Mouse (Mus musculus) bone marrow macrophage, adult 2 months (primary cell): ENCODE measurements around the gene Zfp988.
"Not testable (repeated sequence)": the region's sequence is repeated elsewhere in the genome, so short reads cannot be mapped to it uniquely, and the experiment has no call there.

ENCODE experiments used
- CTCF ChIP-seq: IDR thresholded peaks from 2 replicates; pipeline ENCODE4 v1.5.1; 2012; ENCODE audit warnings: low read depth, mild to moderate bottlenecking, low read length, moderate library complexity
- POLR2A ChIP-seq: IDR thresholded peaks from 2 replicates; pipeline ENCODE4 v1.6.1; 2012; ENCODE audit warnings: mild to moderate bottlenecking, low read depth, low read length, borderline replicate concordance

DNA sequence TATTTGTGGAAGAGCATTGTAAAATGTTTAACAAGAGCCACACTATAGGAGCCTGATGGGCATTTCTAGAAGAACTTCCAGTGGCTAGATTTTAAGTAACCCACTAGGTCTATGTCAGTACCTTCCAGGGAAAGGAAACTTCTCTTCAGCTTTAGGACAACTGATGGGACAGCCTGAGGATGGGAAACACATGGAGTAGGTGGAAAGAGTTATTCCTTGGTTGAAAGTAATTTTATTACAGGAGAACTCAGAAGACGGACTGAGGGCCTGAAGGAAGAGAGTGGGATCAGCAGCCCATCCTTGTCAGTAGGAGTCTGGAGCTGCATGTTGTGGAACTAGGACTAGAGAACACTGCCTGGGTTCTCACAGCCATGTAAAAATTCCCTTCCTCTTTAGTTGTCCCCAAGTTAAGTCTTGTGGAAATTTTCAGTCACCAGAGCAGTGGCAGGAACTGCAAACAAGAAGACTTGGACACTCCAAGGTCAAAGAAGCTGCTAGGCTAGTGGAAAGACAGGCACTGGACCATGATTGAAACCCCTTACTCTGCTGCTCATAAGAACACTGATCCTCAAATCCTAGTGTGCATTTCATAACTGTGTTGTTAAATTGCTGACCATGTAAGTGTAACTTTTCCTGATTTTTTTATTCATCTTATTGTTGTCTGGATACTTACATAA, 30.4 kb downstream of the Zfp988 start:
- TF ChIP-seq CTCF, POLR2A: not testable (repeated sequence)
